Mouse (Mus musculus) megakaryocyte, embryonic 14.5 days (primary cell): ENCODE results near the gene Adamts9.

Source experiments
- FLI1 ChIP-seq: IDR thresholded peaks from 2 replicates; pipeline ENCODE4 v1.6.1; 2012; ENCODE audit warnings: low read length, inconsistent platforms, mixed read lengths
- GATA1 ChIP-seq: IDR thresholded peaks from 3 replicates; pipeline ENCODE4 v1.6.1; 2012; ENCODE audit warnings: mixed read lengths, low read length, inconsistent platforms, borderline replicate concordance

GRCm38 (mm10) chr6:92803213-92803612 is 140.1 kb downstream of the Adamts9 start:
- TF ChIP-seq GATA1 (no peak), FLI1 (no peak)
